Mouse (Mus musculus): ENCODE measurements around the gene Vmn2r8. TPM values are rescaled to one million over a fixed set of nuclear protein-coding genes. Genes with fewer than 3 reads are reported as not detected.
"Not testable (repeated sequence)": the region's sequence is repeated elsewhere in the genome, so short reads cannot be mapped to it uniquely, and the experiment has no call there.

The Vmn2r8 gene
- total and polyA plus RNA-seq, 2 experiments: not detected

- peak; percentile 12; the same call in 1 of the 2 replicates for TF ChIP-seq CTCF (IDR thresholded peaks at IDR 0.05; ENCODE audit: low read depth, low read length)
- H3K27ac ChIP-seq (replicated peaks; ENCODE audit: insufficient read depth, low read depth, low read length); H3K9ac ChIP-seq (ENCODE audit: low read depth, low read length); H3K4me3 ChIP-seq (ENCODE audit: insufficient read depth, low read depth, low read length); H3K36me3 ChIP-seq (ENCODE audit: control insufficient read depth, insufficient read depth, low read length); H3K4me1 ChIP-seq (ENCODE audit: control insufficient read depth, insufficient read depth, low read length); H3K27me3 ChIP-seq (ENCODE audit: control insufficient read depth, insufficient read depth, low read length); H3K79me2 ChIP-seq (ENCODE audit: control insufficient read depth, insufficient read depth, low read length): not testable (repeated sequence)
- DNase-seq (ENCODE audit: extremely low read depth, low read depth, low spot score): peak; percentile 9
- 54% methylated on average over 1 of the region's 1 CpGs for WGBS
Measured at GRCm38 (mm10) chr5:108790385-108790784, 18.3 kb downstream of the Vmn2r8 start.

GRCm38 (mm10) chr5:108774630-108775306 lies 33.9 kb downstream of the Vmn2r8 start, which contains the start of gene Rnf212:
Rnf212 (minus strand) TSS chr5:108774982.
- H3K27ac ChIP-seq (replicated peaks; ENCODE audit: insufficient read depth, low read depth, low read length): no peak within 1 kb of the TSS
- DNase-seq (ENCODE audit: extremely low read depth, low read depth, low spot score): no peak
- H3K79me2 ChIP-seq (ENCODE audit: control insufficient read depth, insufficient read depth, low read length): no peaks in the 10 kb centered on the region
- H3K36me3 ChIP-seq (ENCODE audit: control insufficient read depth, insufficient read depth, low read length): no peaks in the 10 kb centered on the region
- WGBS: 75% methylated on average over 40 of the region's 40 CpGs
- H3K4me1 ChIP-seq (ENCODE audit: control insufficient read depth, insufficient read depth, low read length): no peaks in the 10 kb centered on the region
- H3K9ac ChIP-seq (ENCODE audit: low read depth, low read length): no peak within 1 kb of the TSS
- TF ChIP-seq CTCF (IDR thresholded peaks at IDR 0.05; ENCODE audit: low read depth, low read length) (no peak), POLR2A (IDR thresholded peaks at IDR 0.05; ENCODE audit: extremely low read depth, insufficient read depth, low read length) (no peak)
- H3K4me3 ChIP-seq (ENCODE audit: insufficient read depth, low read depth, low read length): no peak within 1 kb of the TSS
- H3K27me3 ChIP-seq (ENCODE audit: control insufficient read depth, insufficient read depth, low read length): no peaks in the 10 kb centered on the region

GRCm38 (mm10) chr5:108760002-108760401 lies 48.6 kb downstream of the Vmn2r8 start:
- Histone ChIP-seq H3K27ac (replicated peaks; ENCODE audit: insufficient read depth, low read depth, low read length) (no peak overlapping the region), H3K4me1 (ENCODE audit: control insufficient read depth, insufficient read depth, low read length) (no peaks in the 10 kb centered on the region), H3K4me3 (ENCODE audit: insufficient read depth, low read depth, low read length) (no peak overlapping the region), H3K36me3 (ENCODE audit: control insufficient read depth, insufficient read depth, low read length) (no peaks in the 10 kb centered on the region), H3K27me3 (ENCODE audit: control insufficient read depth, insufficient read depth, low read length) (no peaks in the 10 kb centered on the region), H3K79me2 (ENCODE audit: control insufficient read depth, insufficient read depth, low read length) (no peaks in the 10 kb centered on the region), H3K9ac (ENCODE audit: low read depth, low read length) (no peak overlapping the region)
- TF ChIP-seq CTCF (IDR thresholded peaks at IDR 0.05; ENCODE audit: low read depth, low read length) (no peak), POLR2A (IDR thresholded peaks at IDR 0.05; ENCODE audit: extremely low read depth, insufficient read depth, low read length) (no peak)
- no peak for DNase-seq (ENCODE audit: extremely low read depth, low read depth, low spot score)
- WGBS: 80% methylated on average over 2 of the region's 2 CpGs

DNA sequence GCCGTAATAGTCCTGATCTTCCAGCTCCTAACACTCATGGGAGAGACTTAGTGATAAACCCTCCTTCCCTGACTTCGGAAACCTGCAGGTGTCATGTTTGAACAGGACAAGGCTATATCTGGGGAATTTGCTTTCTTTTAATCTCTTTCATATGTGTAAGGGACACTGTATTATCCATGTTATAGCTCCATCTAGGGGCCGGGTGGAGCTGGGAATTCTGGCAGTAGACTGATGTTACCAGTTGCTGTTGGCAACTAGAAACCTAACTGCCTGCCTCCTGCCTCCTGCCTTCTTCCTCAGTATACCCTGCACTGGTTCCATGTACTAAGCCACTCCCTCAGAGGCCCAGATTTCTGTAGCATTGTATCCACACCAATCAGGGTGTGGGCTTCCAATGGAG lies 50.3 kb downstream of the Vmn2r8 start:
- Histone ChIP-seq H3K4me1 (ENCODE audit: control insufficient read depth, insufficient read depth, low read length) (no peaks in the 10 kb centered on the region), H3K36me3 (ENCODE audit: control insufficient read depth, insufficient read depth, low read length) (no peaks in the 10 kb centered on the region), H3K27ac (replicated peaks; ENCODE audit: insufficient read depth, low read depth, low read length) (no peak overlapping the region), H3K9ac (ENCODE audit: low read depth, low read length) (no peak overlapping the region), H3K27me3 (ENCODE audit: control insufficient read depth, insufficient read depth, low read length) (no peaks in the 10 kb centered on the region), H3K4me3 (ENCODE audit: insufficient read depth, low read depth, low read length) (no peak overlapping the region), H3K79me2 (ENCODE audit: control insufficient read depth, insufficient read depth, low read length) (no peaks in the 10 kb centered on the region)
- DNase-seq (ENCODE audit: extremely low read depth, low read depth, low spot score): peak; percentile 39
- WGBS: 48% methylated on average over 3 of the region's 3 CpGs
- TF ChIP-seq CTCF (IDR thresholded peaks at IDR 0.05; ENCODE audit: low read depth, low read length) (peak; percentile 25; the same call in 1 of the 2 replicates), POLR2A (IDR thresholded peaks at IDR 0.05; ENCODE audit: extremely low read depth, insufficient read depth, low read length) (no peak)

- not testable (repeated sequence) for DNase-seq (ENCODE audit: extremely low read depth, low read depth, low spot score); H3K4me3 ChIP-seq (ENCODE audit: insufficient read depth, low read depth, low read length); H3K4me1 ChIP-seq (ENCODE audit: control insufficient read depth, insufficient read depth, low read length); H3K27ac ChIP-seq (replicated peaks; ENCODE audit: insufficient read depth, low read depth, low read length); H3K27me3 ChIP-seq (ENCODE audit: control insufficient read depth, insufficient read depth, low read length); H3K79me2 ChIP-seq (ENCODE audit: control insufficient read depth, insufficient read depth, low read length); H3K36me3 ChIP-seq (ENCODE audit: control insufficient read depth, insufficient read depth, low read length); H3K9ac ChIP-seq (ENCODE audit: low read depth, low read length)
- 80% methylated on average over 4 of the region's 4 CpGs for WGBS
Measured at GRCm38 (mm10) chr5:108751258-108751657, 57.4 kb downstream of the Vmn2r8 start.

DNA sequence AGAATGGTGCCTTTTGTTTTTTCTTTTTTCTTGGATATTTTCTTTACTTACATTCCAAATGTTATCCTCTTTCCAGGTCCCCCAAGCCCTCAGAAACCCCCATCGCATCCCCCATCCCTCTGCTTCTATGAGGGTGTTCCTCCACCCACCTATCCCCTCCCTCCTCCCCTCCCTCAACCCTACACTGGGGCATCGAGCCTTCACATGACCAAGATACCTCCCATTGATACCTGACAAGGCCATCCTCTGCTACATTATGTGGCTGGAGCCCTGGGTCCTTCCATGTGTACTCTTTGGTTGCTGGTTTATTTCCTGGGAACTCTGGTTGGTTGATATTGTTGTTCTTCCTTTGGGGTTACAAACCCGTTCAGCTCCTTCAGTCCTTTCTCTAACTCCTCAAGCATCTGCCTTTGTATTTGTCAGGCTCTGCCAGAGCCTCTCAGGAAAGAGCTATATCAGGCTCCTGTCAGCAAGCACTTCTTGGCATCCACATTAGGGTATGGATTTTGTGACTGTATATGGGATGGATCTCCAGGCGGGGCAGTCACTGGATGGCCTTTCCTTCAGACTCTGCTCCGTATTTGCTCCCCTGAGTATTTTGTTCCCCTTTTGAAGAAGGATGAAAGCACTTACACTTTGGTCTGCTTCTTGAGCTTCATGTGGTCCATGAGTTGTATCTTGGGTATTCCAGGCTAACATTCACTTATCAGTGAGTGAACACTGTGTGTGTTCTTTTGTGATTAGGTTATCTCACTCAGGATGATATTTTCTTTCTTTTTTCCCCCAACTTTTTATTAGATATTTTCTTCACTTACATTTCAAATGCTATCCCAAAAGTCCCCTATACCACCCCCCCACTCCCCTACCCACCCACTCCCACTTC lies 58.1 kb downstream of the Vmn2r8 start:
- Histone ChIP-seq H3K36me3 (ENCODE audit: control insufficient read depth, insufficient read depth, low read length) (no peaks in the 10 kb centered on the region), H3K79me2 (ENCODE audit: control insufficient read depth, insufficient read depth, low read length) (no peaks in the 10 kb centered on the region), H3K27me3 (ENCODE audit: control insufficient read depth, insufficient read depth, low read length) (no peaks in the 10 kb centered on the region), H3K9ac (ENCODE audit: low read depth, low read length) (no peak overlapping the region), H3K27ac (replicated peaks; ENCODE audit: insufficient read depth, low read depth, low read length) (no peak overlapping the region), H3K4me3 (ENCODE audit: insufficient read depth, low read depth, low read length) (no peak overlapping the region), H3K4me1 (ENCODE audit: control insufficient read depth, insufficient read depth, low read length) (no peaks in the 10 kb centered on the region)
- no peak for TF ChIP-seq POLR2A (IDR thresholded peaks at IDR 0.05; ENCODE audit: extremely low read depth, insufficient read depth, low read length)
- TF ChIP-seq CTCF (IDR thresholded peaks at IDR 0.05; ENCODE audit: low read depth, low read length): no peak
- no peak for DNase-seq (ENCODE audit: extremely low read depth, low read depth, low spot score)
- 78% methylated on average over 5 of the region's 5 CpGs for WGBS

All from liver, adult 2 months (tissue).